Mouse (Mus musculus) MEL (cell line): ENCODE measurements around the gene Trmt1. TPM values are rescaled to one million over a fixed set of nuclear protein-coding genes. Genes with fewer than 3 reads are reported as not detected.

Experiments used
- DNase-seq: peaks from one replicate; pipeline ENCODE4 v3.0.0; 2011; ENCODE audit warnings: low read depth, low spot score
- H3K27ac ChIP-seq: 2 replicates; pipeline ENCODE4 v1.5.1; 2012; ENCODE audit warnings: low read depth, mild to moderate bottlenecking, control low read depth, low read length, moderate library complexity; ENCODE audit not compliant: control insufficient read depth
- H3K27me3 ChIP-seq, 2 experiments: fragments of 150-350 bp in 1 of 2; sonication (generic) in 1 of 2; 2 replicates each; pipeline ENCODE4 v1.6.1; 2012; ENCODE audit warnings: low read length in 2 of 2, mild to moderate bottlenecking in 2 of 2, improper control_type of control experiment in 1 of 2, moderate library complexity in 1 of 2; ENCODE audit not compliant: insufficient read depth in 2 of 2, control insufficient read depth in 1 of 2
- H3K36me3 ChIP-seq, 2 experiments: 2 replicates each; pipeline ENCODE4 v1.6.1; 2012 to 2014; ENCODE audit warnings: low read length in 2 of 2, improper control_type of control experiment in 1 of 2, inconsistent platforms in 1 of 2, mild to moderate bottlenecking in 1 of 2; ENCODE audit not compliant: insufficient read depth in 2 of 2, control insufficient read depth in 1 of 2
- H3K4me1 ChIP-seq, 2 experiments: fragments of 150-350 bp in 1 of 2; sonication (generic) in 1 of 2; 2 replicates each; pipeline ENCODE4 v1.6.1; 2012; ENCODE audit warnings: low read length in 2 of 2, improper control_type of control experiment in 1 of 2, mild to moderate bottlenecking in 1 of 2; ENCODE audit not compliant: insufficient read depth in 2 of 2, control insufficient read depth in 1 of 2
- H3K4me3 ChIP-seq, 2 experiments: fragments of 150-350 bp in 1 of 2; sonication (generic) in 1 of 2; 2 replicates each; pipeline ENCODE4 v1.5.1; 2012; ENCODE audit warnings: low read depth in 2 of 2, low read length in 2 of 2, mild to moderate bottlenecking in 2 of 2, moderate library complexity in 2 of 2, control low read depth in 1 of 2, improper control_type of control experiment in 1 of 2; ENCODE audit not compliant: control insufficient read depth in 1 of 2, insufficient read depth in 1 of 2
- H3K79me2 ChIP-seq: 2 replicates; pipeline ENCODE4 v1.6.1; 2012; ENCODE audit warnings: mild to moderate bottlenecking, low read length, moderate library complexity; ENCODE audit not compliant: control insufficient read depth, poor library complexity, insufficient read depth
- H3K9ac ChIP-seq: 2 replicates; pipeline ENCODE4 v1.6.1; 2012; ENCODE audit warnings: low read depth, mild to moderate bottlenecking, control low read depth, low read length, moderate library complexity; ENCODE audit not compliant: control insufficient read depth, poor library complexity, severe bottlenecking
- H3K9me3 ChIP-seq: fragments of 150-350 bp; sonication (generic); replicated peaks from 2 replicates; pipeline ENCODE4 v1.6.1; 2012; ENCODE audit warnings: mild to moderate bottlenecking, low read length, improper control_type of control experiment, moderate library complexity; ENCODE audit not compliant: insufficient read depth
- CTCF ChIP-seq, 3 experiments: IDR thresholded peaks in 2 of 3; conservative IDR thresholded peaks in 1 of 3; 2 replicates each; pipeline ENCODE4 v1.5.1; 2011 to 2012; ENCODE audit warnings: low read length in 3 of 3, low read depth in 2 of 3, mild to moderate bottlenecking in 2 of 3, improper control_type of control experiment in 1 of 3, inconsistent platforms in 1 of 3, mixed read lengths in 1 of 3, moderate library complexity in 1 of 3; ENCODE audit not compliant: control insufficient read depth in 1 of 3, insufficient read depth in 1 of 3, poor library complexity in 1 of 3, severe bottlenecking in 1 of 3
- E2F4 ChIP-seq: IDR thresholded peaks from 2 replicates; pipeline ENCODE4 v1.6.1; 2011; ENCODE audit warnings: low read depth, low read length, improper control_type of control experiment, borderline replicate concordance
- GATA1 ChIP-seq: IDR thresholded peaks from 2 replicates; pipeline ENCODE4 v1.6.1; 2011; ENCODE audit warnings: low read depth, low read length, improper control_type of control experiment
- HCFC1 ChIP-seq: IDR thresholded peaks from 2 replicates; pipeline ENCODE4 v1.6.1; 2012; ENCODE audit warnings: low read depth, mild to moderate bottlenecking, inconsistent platforms, low read length, improper control_type of control experiment, moderate library complexity
- KAT2A ChIP-seq: conservative IDR thresholded peaks from 2 replicates; pipeline ENCODE4 v1.6.1; 2012; ENCODE audit warnings: low read depth, low read length, improper control_type of control experiment, inconsistent platforms
- MAZ ChIP-seq: IDR thresholded peaks from 2 replicates; pipeline ENCODE4 v1.6.1; 2012; ENCODE audit warnings: low read depth, mild to moderate bottlenecking, inconsistent platforms, low read length, improper control_type of control experiment
- NELFE ChIP-seq: IDR thresholded peaks from 2 replicates; pipeline ENCODE4 v1.6.1; 2011; ENCODE audit warnings: low read depth, low read length, improper control_type of control experiment
- NRF1 ChIP-seq: IDR thresholded peaks from 2 replicates; pipeline ENCODE4 v1.6.1; 2014; ENCODE audit warnings: low read depth, mild to moderate bottlenecking, inconsistent platforms, low read length, improper control_type of control experiment, moderate library complexity; ENCODE audit not compliant: poor library complexity, insufficient read depth, severe bottlenecking
- RAD21 ChIP-seq: IDR thresholded peaks from 2 replicates; pipeline ENCODE4 v1.6.1; 2011; ENCODE audit warnings: mild to moderate bottlenecking, low read depth, low read length, improper control_type of control experiment
- SMC3 ChIP-seq: IDR thresholded peaks from 2 replicates; pipeline ENCODE4 v1.6.1; 2011; ENCODE audit warnings: low read depth, low read length, improper control_type of control experiment
- TBP ChIP-seq: IDR thresholded peaks from 2 replicates; pipeline ENCODE4 v1.8.0; 2011; ENCODE audit warnings: low read depth, low read length, improper control_type of control experiment
- TCF12 ChIP-seq: IDR thresholded peaks from 2 replicates; pipeline ENCODE4 v1.6.1; 2014; ENCODE audit warnings: low read depth, mild to moderate bottlenecking, inconsistent platforms, low read length, improper control_type of control experiment, moderate library complexity
- USF2 ChIP-seq, 2 experiments: IDR thresholded peaks; 2 replicates each; pipeline ENCODE4 v1.6.1; 2011 to 2012; ENCODE audit warnings: improper control_type of control experiment in 2 of 2, low read length in 2 of 2, borderline replicate concordance in 1 of 2, inconsistent platforms in 1 of 2, low read depth in 1 of 2, mild to moderate bottlenecking in 1 of 2; ENCODE audit not compliant: insufficient read depth in 1 of 2
- ZC3H11A ChIP-seq: IDR thresholded peaks from 2 replicates; pipeline ENCODE4 v1.6.1; 2012; ENCODE audit warnings: low read depth, mild to moderate bottlenecking, inconsistent platforms, low read length, improper control_type of control experiment
- ZKSCAN1 ChIP-seq: IDR thresholded peaks from 2 replicates; pipeline ENCODE4 v1.6.1; 2012; ENCODE audit warnings: low read depth, mild to moderate bottlenecking, inconsistent platforms, low read length, improper control_type of control experiment, moderate library complexity
- ZMIZ1 ChIP-seq: IDR thresholded peaks from 2 replicates; pipeline ENCODE4 v1.6.1; 2012; ENCODE audit warnings: low read depth, mild to moderate bottlenecking, inconsistent platforms, low read length, improper control_type of control experiment, moderate library complexity
- polyA plus RNA-seq, 2 experiments: library from polyadenylated mRNA; stranded (reverse) in 1 of 2; unstranded in 1 of 2; fragments of >175 nt in 1 of 2; fragments of >200 nt in 1 of 2; gene quantifications; 2 replicates each; pipeline versions ENCODE4 v1.2.1 to v1.2.4; 2012; ENCODE audit warnings: low replicate concordance in 2 of 2, low read depth in 1 of 2; ENCODE audit not compliant: insufficient read length in 2 of 2, insufficient read depth in 1 of 2, missing spikeins in 1 of 2
- total RNA-seq: library from RNA; depleted of rRNA; stranded (reverse); fragments of 300-350 nt; gene quantifications from 2 replicates; pipeline ENCODE4 v1.2.3, GENCODE M21; 2012

The Trmt1 gene
- total and polyA plus RNA-seq, 3 experiments = 183 to 221 TPM; not detected in 1

GRCm38 (mm10) chr8:84737608-84738007, 51.5 kb downstream of the Trmt1 start:
- Histone ChIP-seq H3K4me3 (no peak overlapping the region), H3K27me3 (no peaks in the 10 kb centered on the region), H3K36me3 (peaks cover 0 to 1% of the 10 kb centered on the region in 2 experiments; a peak in 2 of 4 replicates), H3K27ac (no peak overlapping the region), H3K9ac (no peak overlapping the region), H3K79me2 (no peaks in the 10 kb centered on the region), H3K9me3 (no peaks in the 10 kb centered on the region), H3K4me1 (peaks cover 0 to 2% of the 10 kb centered on the region in 2 experiments; a peak in 3 of 4 replicates)
- TF ChIP-seq TBP (no peak), ZC3H11A (peak; percentile 15; the same call in 1 of the 2 replicates), ZMIZ1 (no peak), ZKSCAN1 (no peak), CTCF (IDR thresholded peaks at IDR 0.05 in 2 of 3, conservative IDR thresholded peaks at IDR 0.05 in 1 of 3; ENCODE audit: control insufficient read depth in 1 of 3, insufficient read depth in 1 of 3, low read depth in 2 of 3, low read length in 3 of 3, poor library complexity in 1 of 3, severe bottlenecking in 1 of 3) (peak; percentile 48 to 92 (median 82)), KAT2A (no peak), USF2 (IDR thresholded peaks at IDR 0.05; ENCODE audit: borderline replicate concordance in 1 of 2, insufficient read depth in 1 of 2, low read depth in 1 of 2, low read length in 2 of 2) (no peak), NELFE (no peak), TCF12 (no peak), E2F4 (no peak), RAD21 (peak; percentile 29), SMC3 (peak; percentile 45)
- DNase-seq = peak; percentile 46

GRCm38 (mm10) chr8:84738266-84738665, 52.2 kb downstream of the Trmt1 start:
- no peak overlapping the region for H3K4me3 ChIP-seq
- no peaks in the 10 kb centered on the region for H3K9me3 ChIP-seq
- H3K79me2 ChIP-seq = no peaks in the 10 kb centered on the region
- H3K9ac ChIP-seq = no peak overlapping the region
- TF ChIP-seq ZMIZ1 (no peak), MAZ (no peak), NELFE (no peak), NRF1 (no peak), HCFC1 (no peak), GATA1 (no peak)
- no peaks in the 10 kb centered on the region for H3K4me1 ChIP-seq
- H3K27me3 ChIP-seq = no peaks in the 10 kb centered on the region
- H3K27ac ChIP-seq = no peak overlapping the region
- DNase-seq = no peak
- H3K36me3 ChIP-seq = no peaks in the 10 kb centered on the region; a peak in 1 of 4 replicates
